Mouse (Mus musculus): ENCODE results near the gene Nanos2. TPM values are rescaled to one million over a fixed set of nuclear protein-coding genes. Genes with fewer than 3 reads are reported as not detected.

Nanos2 gene
- total RNA-seq, 4 experiments from 2014 or later, result not detected

- DNase-seq (ENCODE audit: low spot score in 2 of 2), result peak; percentile 98 to 100
Observed at GRCm38 (mm10) chr7:18990601-18991295, 3.5 kb downstream of the Nanos2 start, which contains the start of gene Mypop. Mypop (plus strand) TSS chr7:18991245.

DNA sequence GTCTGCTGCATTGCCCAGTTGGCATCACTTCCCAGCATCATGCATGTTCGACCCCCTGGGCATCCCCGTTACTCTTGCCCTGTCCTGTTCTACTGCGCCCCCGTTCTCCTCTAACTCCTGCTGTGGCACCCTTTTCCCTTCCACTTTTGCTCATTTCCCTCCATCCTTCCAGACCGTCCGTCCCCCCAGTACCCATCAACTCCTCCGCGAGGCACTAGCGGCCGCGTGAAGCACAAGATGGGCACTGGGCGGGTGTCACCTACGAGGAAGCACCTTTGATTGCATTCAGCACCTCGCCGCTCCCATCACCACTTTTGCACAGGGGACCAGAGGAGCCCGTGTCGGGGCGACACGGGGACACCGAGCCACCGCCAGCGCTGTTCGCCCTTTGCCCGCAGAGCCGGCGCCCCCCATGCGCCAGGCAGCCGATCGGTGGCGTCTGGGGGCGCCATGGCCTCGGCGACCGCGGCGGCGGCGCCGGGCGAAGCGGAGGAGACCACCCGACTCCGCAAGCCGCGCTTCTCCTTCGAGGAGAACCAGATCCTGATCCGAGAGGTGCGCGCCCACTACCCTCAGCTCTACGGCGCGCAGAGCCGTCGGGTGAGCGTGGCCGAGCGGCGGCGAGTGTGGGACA lies 4.6 kb downstream of the Nanos2 start:
- DNase-seq (ENCODE audit: low spot score in 2 of 2), result no peak

GRCm38 (mm10) chr7:18992294-18992675 lies 5.1 kb downstream of the Nanos2 start:
- peak in 1 of 2 experiments; percentile 33 for DNase-seq (ENCODE audit: low spot score in 2 of 2)

DNA sequence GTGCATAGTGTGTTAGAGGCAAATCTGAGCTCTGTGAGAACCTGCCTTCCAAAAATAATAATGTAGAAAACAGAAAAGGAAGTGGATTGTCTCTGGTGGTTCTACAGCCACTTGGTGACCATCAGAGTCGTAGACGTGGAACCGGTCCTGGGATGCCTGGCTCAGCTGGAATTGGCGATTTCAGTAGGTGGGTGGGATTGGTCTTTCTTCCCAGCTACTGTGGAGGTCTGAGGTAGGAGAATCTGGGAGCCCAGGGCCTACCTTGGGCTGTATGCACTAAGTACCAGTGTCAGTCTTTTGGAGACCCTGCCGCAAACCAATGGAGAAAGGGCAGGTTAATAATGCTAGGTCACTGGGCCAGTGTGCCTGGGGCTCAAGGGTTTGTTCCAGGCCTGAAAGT lies 5.8 kb downstream of the Nanos2 start:
- no peak for DNase-seq (ENCODE audit: low spot score in 2 of 2)

GRCm38 (mm10) chr7:18998835-18999234 lies 11.6 kb downstream of the Nanos2 start:
- DNase-seq (ENCODE audit: low spot score in 2 of 2), result no peak

DNA sequence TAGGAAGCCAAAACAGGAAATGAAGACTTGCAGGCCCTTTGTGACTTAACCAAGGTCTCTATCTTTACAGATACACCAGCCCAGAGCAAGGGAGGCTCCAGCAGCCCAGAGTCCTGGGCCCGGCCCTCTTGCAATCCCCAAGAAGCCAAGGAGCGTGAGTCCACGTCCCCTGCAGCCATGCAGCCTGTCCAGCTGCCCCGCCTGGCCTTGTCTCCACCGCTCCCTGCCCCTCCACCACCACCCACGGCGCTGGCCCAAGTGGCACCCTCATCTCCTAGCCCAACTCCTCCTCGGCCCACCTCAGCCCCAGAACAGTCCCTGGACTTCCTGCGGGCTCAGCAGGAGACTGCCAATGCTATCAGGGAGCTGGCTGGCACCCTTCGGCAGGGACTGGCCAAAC lies 13.2 kb downstream of the Nanos2 start:
- no peak for DNase-seq (ENCODE audit: low spot score in 2 of 2)

DNA sequence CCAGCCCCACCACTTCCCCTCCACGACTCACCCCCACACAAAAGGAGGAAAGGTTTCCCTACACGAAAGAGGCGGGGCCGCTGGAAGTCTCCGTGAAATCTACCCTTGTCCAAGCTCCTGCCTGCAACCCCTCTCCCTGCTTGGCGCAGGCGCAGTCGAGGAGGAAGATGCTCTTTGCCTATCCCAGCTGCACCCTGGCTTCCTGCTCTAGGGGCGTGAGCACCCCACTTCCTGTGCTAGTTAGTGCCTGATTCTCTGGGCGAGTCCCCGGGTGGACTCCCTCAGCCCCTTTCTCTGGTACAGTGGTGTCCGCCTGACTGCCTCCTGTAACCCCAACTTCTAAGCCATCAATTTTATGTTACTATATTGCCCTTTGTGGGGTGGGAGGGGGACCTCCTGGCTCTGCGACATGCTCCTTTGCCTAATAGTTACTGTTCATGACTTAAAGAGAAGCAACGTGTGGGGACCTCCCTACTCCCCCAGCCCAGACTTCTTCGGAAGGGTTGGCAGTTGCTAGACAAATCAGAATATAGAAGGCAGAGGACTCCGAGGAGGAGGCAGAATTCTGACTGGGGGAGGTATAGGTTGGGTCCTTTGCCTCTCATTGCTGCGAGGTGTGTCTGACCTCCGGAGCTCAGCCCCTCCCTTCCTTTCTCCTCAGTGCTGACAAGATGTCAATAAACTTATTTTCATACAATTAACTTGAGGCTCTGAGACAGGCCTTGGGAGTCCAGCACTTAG lies 14.0 kb downstream of the Nanos2 start:
- peak; percentile 14 to 36 for DNase-seq (ENCODE audit: low spot score in 2 of 2)

DNA sequence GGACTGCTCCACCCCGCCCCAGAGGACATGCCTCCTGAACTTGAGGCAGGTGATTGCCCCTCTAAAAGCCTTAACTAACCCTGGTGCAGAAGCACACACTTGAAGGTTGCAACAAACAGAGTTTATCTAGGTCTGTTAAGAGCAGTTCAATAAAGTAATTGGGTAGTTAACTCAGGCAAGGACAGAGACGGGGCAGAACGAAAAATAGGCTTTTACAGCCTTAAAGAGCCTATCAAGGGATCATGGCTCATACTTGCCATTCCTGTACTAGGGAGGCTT lies 14.5 kb downstream of the Nanos2 start:
- DNase-seq (ENCODE audit: low spot score in 2 of 2), result no peak

DNA sequence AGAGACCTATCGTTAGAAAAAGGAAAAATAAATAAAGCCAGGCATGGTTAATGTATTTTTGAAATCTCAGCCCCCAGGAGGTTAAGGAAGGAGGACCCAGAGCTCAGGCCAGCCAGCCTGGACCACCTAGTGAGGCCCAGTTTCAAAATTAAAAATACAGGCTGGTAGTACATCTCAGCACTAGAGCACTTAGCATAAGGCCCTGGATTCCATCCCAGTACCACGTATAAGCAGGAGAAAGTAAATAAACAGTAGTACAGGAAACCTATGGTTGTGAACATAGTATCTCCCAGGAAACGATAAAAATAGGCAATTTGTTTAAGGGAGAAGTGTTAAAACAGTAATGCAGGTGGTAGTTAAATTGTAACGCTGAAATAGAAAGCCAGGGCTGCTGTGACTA lies 14.9 kb downstream of the Nanos2 start:
- DNase-seq (ENCODE audit: low spot score in 2 of 2), result no peak

GRCm38 (mm10) chr7:19002848-19003498 lies 15.8 kb downstream of the Nanos2 start:
- peak; percentile 50 to 54 for DNase-seq (ENCODE audit: low spot score in 2 of 2)

DNA sequence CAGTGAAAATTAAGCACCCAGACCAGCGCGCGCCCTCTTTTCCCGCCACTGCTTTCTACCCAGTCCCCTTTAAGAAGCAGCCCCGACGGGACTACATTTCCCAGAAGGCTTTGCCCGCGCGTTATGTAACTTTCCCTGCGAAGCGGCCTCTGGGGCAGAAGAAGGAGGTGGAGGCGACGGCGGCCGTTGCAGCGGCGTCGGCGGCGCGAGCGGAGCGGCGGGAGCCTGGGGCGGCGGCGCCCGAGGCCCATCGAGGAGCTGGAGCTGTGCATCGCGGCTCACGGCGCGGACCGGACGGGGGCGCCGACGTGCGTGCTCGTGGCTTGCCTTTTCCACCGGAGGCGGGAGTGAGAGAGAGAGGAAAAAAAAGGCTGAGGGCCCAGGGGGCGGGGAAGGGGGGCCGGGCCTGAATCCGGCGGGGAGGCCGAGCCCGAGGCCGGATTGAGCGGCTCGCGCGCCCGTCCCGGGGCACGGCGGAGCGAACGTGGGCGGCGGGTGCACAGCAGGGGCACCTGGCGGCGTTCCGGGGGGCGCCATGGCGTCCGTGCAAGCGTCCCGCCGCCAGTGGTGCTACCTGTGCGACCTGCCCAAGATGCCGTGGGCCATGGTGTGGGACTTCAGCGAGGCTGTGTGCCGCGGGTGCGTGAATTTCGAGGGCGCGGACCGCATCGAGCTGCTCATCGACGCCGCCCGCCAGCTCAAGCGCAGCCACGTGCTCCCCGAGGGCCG lies 16.9 kb downstream of the Nanos2 start, which contains the start of gene Irf2bp1:
TSS of gene Irf2bp1 (plus strand) at position 143 of the 729 bp plus-strand sequence.
- peak; percentile 88 to 91 for DNase-seq (ENCODE audit: low spot score in 2 of 2)

GRCm38 (mm10) chr7:19004631-19005079 lies 17.5 kb downstream of the Nanos2 start:
- peak in 1 of 2 experiments; percentile 22 for DNase-seq (ENCODE audit: low spot score in 2 of 2)

DNA sequence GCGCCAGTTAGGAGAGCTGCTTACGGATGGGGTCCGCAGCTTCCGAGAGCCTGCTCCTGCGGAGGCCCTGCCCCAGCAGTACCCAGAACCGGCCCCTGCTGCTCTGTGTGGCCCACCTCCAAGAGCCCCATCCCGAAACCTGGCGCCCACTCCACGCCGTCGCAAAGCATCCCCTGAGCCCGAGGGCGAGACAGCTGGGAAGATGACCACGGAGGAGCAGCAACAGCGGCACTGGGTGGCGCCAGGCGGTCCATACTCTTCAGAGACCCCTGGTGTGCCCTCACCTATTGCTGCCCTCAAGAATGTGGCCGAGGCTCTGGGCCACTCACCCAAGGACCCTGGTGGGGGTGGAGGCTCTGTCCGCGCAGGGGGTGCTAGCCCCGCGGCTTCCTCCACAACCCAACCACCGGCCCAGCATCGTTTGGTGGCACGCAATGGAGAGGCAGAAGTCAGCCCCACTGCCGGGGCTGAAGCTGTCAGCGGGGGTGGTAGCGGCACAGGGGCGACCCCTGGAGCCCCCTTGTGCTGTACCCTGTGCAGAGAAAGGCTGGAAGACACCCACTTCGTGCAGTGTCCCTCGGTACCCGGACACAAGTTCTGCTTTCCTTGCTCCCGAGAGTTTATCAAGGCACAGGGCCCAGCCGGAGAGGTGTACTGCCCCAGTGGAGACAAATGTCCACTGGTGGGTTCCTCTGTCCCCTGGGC lies 18.4 kb downstream of the Nanos2 start:
- no peak for DNase-seq (ENCODE audit: low spot score in 2 of 2)

DNA sequence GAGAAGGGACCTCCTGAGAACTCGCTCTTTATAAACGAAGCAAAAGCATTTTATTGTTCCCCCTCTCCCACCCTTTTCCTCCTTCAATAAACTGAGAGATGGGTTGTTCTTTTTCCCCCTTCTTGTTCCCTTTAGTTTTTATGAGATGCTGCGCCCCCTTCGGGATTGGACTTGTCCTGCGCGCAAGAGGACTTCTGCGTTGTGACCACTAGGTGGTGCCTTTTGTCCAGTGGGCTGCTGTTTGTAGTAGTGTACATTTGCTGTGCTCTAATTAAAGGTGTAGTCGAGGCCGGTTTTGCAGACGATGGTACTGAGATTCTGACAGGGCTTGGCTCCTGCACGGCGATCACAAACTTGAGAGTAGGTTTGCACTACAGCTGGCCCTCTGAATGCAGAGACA lies 19.3 kb downstream of the Nanos2 start:
- peak; percentile 76 to 79 for DNase-seq (ENCODE audit: low spot score in 2 of 2)

DNA sequence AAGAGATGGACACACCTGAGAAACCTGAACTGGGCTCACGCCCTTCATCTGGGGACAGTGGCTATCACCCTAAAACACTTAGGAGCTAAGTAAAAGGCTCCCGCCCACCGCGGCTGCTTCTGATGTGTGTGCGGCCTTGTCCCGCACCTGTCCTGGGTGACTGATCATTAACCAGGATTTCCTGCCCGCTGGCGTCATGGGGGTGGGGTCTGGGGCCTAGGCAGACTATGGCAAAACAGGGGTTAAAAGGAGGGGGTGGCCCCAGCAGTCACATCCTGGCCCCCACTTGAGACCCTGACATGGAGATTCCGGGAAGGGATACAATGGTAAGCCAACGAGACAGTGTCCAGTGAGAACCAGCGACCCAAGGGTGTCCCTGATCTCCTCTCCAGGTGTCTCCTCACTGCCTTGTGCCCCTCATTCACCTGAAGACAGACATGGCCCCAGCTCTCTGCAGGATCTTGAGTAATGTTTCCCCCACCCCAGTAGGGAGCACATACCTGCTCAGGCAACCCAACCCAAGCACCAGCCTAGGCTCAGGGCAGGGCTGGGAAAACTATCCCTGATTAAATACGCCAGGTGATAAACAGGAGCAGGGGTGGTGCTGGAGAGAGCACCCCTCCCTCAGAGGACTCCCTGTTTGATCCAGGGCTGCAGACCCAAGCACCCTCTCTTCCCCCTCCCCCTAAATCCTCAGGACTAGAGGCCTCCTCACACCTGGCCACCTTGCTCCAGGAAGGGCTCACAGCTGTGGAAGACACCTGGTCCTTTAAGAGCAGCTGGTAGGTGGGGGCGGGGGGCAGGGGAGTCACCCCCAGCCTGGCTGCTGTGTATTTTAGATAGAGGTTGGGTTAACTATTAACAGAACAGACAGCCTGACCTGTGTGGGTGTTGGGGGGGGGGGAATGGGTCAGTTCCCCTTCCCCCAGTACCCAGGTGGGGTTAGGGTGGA lies 20.1 kb downstream of the Nanos2 start:
- no peak for DNase-seq (ENCODE audit: low spot score in 2 of 2)

- no peak for DNase-seq (ENCODE audit: low spot score in 2 of 2)
Observed at GRCm38 (mm10) chr7:19010581-19010980, 23.4 kb downstream of the Nanos2 start.

GRCm38 (mm10) chr7:19012025-19012621 lies 24.9 kb downstream of the Nanos2 start:
- DNase-seq (ENCODE audit: low spot score in 2 of 2), result peak in 1 of 2 experiments; percentile 41

DNA sequence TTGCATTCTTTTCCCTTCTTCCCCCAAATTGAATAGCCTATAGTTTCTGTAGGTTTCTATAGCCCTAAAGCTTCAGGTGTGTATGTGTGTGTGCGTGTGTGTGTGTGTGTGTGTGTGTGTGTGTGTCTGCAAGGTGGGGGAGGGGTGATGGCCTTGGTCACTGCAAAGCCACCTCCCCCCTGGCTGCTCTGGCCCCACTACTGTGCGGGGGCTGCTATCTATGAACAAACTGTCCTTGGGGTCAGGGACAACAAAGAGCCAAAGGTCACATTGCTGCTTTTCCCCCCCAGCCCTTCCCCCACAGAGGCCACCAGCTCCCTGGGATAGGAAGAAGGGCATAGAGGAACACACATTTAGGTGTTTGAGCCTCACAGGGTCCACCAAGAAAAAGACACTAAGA lies 25.7 kb downstream of the Nanos2 start:
- no peak for DNase-seq (ENCODE audit: low spot score in 2 of 2)

- no peak for DNase-seq (ENCODE audit: low spot score in 2 of 2)
Observed at GRCm38 (mm10) chr7:19014452-19014851, 27.3 kb downstream of the Nanos2 start.
